Mouse (Mus musculus) brain, adult 10 weeks (tissue): ENCODE data around the gene Tgm7. TPM values are rescaled to one million over a fixed set of nuclear protein-coding genes. Genes with fewer than 3 reads are reported as not detected.

Experiments
- polyA plus RNA-seq: library from polyadenylated mRNA; stranded (reverse); fragments of 350-450 nt; fragmentation: Illumina TruSeq; extraction: RNeasy Lipid Tissue Mini Kit (QIAGEN cat#74804); gene quantifications from one replicate; pipeline ENCODE4 v1.2.3, GENCODE M21; 2015; ENCODE audit warnings: low read depth, low replicate concordance

Gene Tgm7
- not detected for polyA plus RNA-seq

DNA sequence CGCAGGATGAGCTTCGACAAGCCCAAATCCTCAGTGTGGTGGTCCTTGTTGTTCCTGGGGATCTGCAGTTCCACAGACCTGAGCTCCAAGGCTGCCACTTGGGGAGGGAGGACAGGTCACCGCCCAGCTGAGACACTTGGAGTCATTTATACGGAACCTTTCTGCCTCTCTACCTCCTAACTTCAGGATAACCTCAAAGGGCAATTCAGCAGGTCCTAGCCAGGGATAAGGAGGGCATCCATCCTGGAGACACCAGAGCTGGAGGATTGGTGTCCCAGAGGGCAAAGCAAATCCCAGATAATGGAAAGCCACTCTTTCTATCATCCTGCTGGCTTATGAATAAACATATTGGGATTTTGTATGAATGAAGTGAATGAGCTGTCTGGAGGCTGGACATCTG, at the start of gene Tgm7:
Gene Tgm7 (minus strand): TSS at position 101 of the 400 bp plus-strand sequence.

DNA sequence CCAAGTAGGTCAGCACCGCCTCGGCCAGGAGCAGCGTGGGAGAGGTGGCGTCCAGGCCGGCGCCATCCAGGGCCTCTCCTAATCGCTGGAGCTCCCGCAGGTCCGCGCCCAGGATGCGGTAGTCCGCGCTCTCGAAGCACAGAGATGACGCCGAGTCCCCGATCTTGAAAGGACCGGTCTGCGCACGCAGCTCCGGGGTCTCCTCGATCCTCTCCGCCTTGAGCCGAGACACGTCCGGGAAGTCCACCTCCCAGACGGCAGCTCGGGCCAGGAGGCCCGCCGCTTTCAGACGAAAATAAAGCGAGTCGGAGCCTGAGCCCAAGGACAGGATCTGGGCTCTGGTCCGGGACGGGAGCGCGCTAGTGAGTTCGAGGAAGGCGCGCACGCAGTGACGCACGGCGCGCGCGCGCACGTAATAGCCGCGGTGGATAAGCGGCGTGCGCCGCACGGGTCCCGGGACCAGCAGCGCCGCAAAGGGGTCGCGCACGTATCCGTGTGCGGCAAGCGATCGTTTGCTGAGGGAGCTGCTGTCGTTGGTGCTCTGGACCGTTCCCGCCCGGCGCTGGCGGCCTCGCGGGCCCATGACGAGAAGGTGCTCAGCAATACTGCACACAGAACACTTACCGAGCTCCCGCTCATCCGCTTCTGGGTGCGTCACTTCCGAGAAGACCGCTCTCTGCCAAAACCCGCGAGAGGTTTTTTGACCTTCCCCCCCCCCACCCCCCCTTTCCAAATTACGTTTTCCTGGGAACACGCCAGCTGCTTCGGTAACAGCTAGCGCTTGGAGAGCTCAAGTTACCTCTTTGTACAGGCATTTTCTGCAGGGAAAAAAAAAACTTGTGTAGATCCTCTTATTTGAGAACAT, 30.7 kb upstream of the Tgm7 start, which contains the start of the genes Adal and Lcmt2:
Gene Adal (plus strand): TSS at position 411 of the 865 bp plus-strand sequence.
Gene Lcmt2 (minus strand): TSS at position 636 of the 865 bp plus-strand sequence.

DNA sequence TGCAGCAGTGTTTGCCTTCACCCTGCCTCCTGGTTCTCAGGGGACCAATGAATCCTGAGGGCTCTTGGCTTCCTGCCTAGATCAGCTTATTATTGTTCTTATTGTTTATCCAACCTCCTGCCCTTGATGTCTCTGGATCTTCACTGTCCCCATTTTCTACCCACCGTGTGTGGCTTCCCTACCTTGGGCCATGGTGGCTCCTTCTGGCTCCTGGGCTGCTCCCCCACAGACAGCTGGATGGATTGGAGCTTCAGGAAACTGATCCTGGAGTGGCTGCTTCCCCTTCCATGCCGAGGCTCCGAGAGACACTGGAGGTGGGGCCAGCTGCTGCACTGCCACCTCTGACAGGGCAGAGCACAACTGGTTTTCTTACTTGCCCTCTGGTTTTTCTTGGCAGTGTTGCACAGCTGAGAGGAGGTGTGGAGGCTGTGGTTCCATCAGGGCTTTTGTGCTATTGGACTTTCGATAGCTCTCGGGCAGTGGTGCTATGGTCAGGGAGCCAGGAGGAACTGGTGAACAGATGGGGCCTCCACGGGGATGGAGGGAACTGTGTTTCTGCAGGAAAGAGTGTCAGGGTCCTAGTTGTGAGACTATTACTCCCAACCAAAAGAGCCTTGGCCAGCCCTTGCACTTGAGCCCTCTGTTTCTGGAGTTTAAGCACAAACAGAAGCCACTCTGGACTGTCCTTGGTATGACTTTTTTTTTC, 24.0 kb downstream of the Tgm7 start, which contains the start of gene Tgm5:
Gene Tgm5 (minus strand): TSS at position 362 of the 706 bp plus-strand sequence.

Other genes starting within 250 kb of the Tgm7 start
- gene Ubr1, start 139.1 kb downstream of the Tgm7 start, polyA plus RNA-seq, result 20.8 TPM
- 30.4 TPM for gene Tmem62, start 132.8 kb downstream of the Tgm7 start, polyA plus RNA-seq
- 84.3 TPM for gene Ccndbp1, start 101.4 kb downstream of the Tgm7 start, polyA plus RNA-seq
- gene Epb42, start 72.7 kb downstream of the Tgm7 start, polyA plus RNA-seq, result not detected
- gene Tgm5, start 24.0 kb downstream of the Tgm7 start, polyA plus RNA-seq, result not detected
- gene Adal, start 30.6 kb upstream of the Tgm7 start, polyA plus RNA-seq, result 24.5 TPM
- gene Lcmt2, start 30.9 kb upstream of the Tgm7 start, polyA plus RNA-seq, result 7.3 TPM
- 28.7 TPM for gene Tubgcp4, start 60.9 kb upstream of the Tgm7 start, polyA plus RNA-seq
- 4.7 TPM for gene Zscan29, start 61.3 kb upstream of the Tgm7 start, polyA plus RNA-seq
- gene Trp53bp1, start 161.6 kb upstream of the Tgm7 start, polyA plus RNA-seq, result 59.2 TPM
- 275 TPM for gene Map1a, start 179.8 kb upstream of the Tgm7 start, polyA plus RNA-seq
- 84.3 TPM for gene Ppip5k1, start 245.6 kb upstream of the Tgm7 start, polyA plus RNA-seq
- 338 TPM for gene Ckmt1, start 247.9 kb upstream of the Tgm7 start, polyA plus RNA-seq